Mouse (Mus musculus) adrenal gland (tissue): ENCODE results near the gene Arntl.

Experiments
- intact Hi-C: fragments of 180-260 bp; cut with DNase I; formaldehyde crosslinking; loops from one replicate; pipeline ENCODE4 v1.15.1; 2025

Arntl gene

DNA sequence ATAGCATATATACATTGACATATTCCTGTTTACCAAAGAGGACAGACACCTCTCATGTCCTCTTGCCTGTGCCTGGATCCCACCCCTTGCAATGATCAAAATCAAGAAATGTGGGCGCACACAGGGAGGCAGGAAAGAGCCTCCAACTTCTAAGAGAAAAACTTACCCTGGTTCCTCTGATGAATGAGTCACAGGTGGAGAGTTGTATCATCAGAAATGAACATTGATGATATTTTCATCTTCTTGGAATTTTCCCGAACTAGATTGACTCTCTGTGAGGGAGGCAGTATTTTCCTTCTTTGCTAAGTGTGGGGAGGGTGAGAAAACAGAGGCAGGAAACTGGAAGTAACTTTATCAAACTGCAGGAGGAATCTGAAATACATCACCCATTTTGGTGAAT lies 78.1 kb downstream of the Arntl start:
- intact Hi-C loops = no loop called here

DNA sequence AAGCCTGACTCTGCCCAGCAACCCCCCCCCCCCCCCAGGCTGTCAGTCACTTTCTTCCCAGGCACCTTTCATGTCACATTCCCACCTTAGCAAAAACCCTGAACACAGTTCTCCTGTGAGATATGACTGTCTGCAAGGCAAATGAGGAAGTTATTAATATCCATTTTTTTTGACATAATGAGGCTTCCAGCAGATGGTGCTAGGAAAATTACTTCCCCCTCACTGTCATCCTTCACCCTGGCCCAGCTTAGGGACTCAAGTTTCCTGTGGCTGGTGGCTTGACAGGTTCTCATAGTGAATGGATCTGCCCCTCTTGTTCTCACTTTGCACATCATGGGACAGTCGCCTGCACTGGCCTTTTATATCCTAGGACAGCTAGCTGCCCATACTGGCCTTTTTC lies 81.9 kb downstream of the Arntl start:
- intact Hi-C loops = no loop called here

GRCm38 (mm10) chr7:113291741-113292140 lies 84.5 kb downstream of the Arntl start:
- intact Hi-C loops = no loop called here

DNA sequence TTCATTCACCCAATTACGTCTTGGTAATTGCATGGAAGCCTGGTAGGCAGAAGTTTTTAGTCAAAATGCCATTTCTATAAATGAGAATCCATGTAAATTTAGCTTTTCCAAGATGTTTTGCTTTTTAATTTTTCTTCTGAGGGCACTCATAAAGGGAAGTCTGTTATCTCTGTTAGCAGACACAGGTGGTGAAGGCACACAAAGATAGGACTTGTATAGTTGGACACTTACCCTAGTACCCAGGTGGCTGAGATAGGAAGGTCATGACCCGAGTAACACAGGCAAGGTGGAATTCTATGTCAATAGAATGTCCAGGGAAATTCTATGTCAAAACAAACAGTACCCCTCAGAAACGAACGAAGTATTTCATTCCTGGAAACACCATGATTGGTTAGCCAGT lies 84.9 kb downstream of the Arntl start:
- intact Hi-C loops = no loop called here

- intact Hi-C loops = no loop called here
Measured at GRCm38 (mm10) chr7:113294598-113294997, 87.3 kb downstream of the Arntl start.

GRCm38 (mm10) chr7:113295077-113295890 lies 88.0 kb downstream of the Arntl start:
- intact Hi-C loops = no loop called here

DNA sequence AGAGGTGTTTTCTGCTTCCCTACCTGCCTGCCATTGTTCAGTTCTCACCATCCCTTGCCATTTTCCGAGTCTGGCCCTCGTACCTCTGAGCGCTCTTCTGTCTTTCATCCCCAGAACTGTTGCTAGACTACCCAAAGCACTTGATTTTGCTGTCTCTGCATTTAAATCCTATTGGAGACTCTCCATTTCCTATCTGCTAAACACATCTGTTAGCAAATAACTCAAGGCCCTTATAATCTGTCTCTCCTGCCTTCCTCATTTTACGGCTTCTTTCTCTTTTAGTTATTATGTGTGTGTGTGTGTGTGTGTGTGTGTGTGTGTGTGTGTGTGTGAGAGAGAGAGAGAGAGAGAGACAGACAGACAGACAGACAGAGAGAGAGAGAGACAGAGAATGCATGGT lies 90.5 kb downstream of the Arntl start:
- intact Hi-C loops = no loop called here

DNA sequence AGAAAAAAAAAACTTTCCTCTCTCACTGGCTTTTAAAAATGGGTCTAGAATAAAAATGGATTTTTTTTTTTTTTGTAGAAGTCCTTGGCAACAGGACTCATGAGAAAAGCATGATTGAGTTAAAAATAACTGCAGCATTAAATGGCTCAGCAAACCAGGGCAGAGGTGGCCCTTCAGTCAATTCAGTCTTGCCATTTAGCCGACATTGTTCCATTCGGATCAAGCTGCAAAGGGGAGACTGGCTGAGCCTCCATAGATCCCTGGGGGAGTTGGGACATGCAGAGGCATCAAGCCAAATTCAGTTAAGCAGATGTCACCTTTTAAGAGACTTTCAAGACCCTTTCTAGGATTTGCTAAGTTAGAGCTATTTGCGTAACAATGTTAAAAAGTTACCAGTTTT lies 102.9 kb downstream of the Arntl start:
- intact Hi-C loops = no loop called here

- intact Hi-C loops = no loop called here
Measured at GRCm38 (mm10) chr7:113311784-113312183, 104.5 kb downstream of the Arntl start.

DNA sequence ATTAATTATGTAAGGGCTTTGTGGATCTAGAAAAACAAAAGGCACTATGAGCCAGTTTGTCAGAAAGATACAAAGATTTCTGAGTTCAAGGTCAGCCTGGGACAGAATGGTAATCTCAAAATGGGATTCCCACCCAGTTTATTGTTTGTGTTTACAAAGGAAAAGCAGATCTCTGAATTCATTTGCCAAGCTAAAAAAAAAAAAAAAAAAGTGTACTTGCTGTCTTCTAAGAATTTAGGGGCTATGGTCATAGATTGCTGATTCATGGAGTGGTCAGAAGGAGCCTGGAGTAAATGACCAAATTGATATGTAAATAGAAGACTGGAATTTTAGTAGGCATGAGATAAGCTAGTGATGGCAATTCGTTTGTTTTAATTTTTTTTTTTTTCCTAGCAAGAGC lies 112.9 kb downstream of the Arntl start:
- intact Hi-C loops = no loop called here

DNA sequence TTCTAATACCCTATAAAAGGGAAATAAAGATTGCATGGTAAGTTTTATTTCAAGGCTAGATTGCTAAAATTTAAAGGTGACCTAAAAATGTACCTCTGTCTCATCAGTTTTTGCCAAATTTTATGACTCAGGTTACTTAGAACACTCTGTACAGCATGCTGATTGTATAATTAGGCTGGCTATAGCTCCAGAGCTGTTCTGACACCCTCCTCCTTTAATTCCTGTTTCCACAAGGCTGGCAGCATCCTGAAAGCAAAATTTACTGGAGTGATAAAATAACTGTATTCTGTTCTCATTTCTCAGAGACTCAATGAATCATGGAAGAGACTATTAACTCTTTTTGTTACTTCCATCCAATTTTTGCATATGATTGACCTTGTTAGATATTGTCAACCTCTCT lies 126.8 kb downstream of the Arntl start:
- intact Hi-C loops = no loop called here

GRCm38 (mm10) chr7:113335250-113335649 lies 128.0 kb downstream of the Arntl start:
- intact Hi-C loops = no loop called here

- intact Hi-C loops = no loop called here
Measured at GRCm38 (mm10) chr7:113347271-113347670, 140.0 kb downstream of the Arntl start.

DNA sequence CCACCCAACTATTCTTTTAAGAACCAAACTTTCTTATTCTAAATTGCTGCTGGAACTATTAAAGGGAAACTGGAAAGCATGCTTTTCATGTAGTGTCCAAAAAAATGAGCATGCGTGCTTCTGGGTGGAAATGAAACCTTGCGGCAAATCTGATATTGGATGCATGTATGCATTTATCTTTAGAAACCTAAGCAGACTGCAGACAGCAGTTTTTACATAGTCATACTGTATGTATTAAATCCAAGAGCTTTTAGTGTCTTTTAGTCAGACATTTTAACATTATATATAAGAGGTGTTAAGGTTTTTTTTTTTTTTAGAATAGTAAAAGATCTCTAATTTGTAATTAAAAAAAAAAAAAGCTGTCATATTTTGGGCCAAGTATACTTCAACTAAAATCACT lies 140.4 kb downstream of the Arntl start:
- intact Hi-C loops = no loop called here

DNA sequence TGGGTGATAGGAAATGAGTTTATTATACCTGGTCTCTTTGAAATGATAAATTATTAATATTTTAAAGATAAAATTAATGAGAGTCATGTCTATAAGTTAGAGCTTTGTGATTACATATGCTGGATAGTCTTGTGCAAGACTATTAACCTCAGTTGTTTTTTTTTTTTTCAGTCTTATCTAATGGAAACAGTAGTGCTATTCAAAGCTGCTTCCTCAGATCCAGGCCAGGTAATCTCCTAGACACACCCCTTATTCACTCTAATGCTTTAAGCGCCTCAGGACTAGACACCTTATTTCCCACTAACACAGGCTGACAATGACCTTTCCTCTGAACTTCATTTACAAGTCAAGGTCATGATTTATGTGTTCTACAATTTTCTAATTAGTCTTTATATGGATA lies 141.8 kb downstream of the Arntl start:
- intact Hi-C loops = no loop called here
